Mouse (Mus musculus) liver, postnatal 0 days (tissue): Measurements from ENCODE around the gene Cnpy1.

Experiments used
- CTCF ChIP-seq: sonication (generic); IDR thresholded peaks from 2 replicates; pipeline ENCODE4 v1.5.1; 2016; ENCODE audit warnings: antibody characterized with exemption, low read depth
- EP300 ChIP-seq: IDR thresholded peaks from 2 replicates; pipeline ENCODE4 v1.6.1; 2016; ENCODE audit warnings: antibody characterized with exemption, low read depth, mild to moderate bottlenecking

- TF ChIP-seq CTCF (no peak), EP300 (no peak)
Observed at GRCm38 (mm10) chr5:28259939-28260338, 14.3 kb upstream of the Cnpy1 start.
